Mouse (Mus musculus) embryo, embryonic 11.5 days (tissue): ENCODE results near the gene Ddx10.
A peak's percentile ranks its signal among the peaks of the same experiment; 100 is the strongest.

Experiments used
- DNase-seq: peaks from one replicate; pipeline ENCODE4 v3.0.0-alpha.2; 2012; ENCODE audit warnings: low read depth, low spot score

Gene Ddx10

GRCm38 (mm10) chr9:53247953-53248397 lies at the start of gene Ddx10:
Gene Ddx10, minus strand, starts transcription at chr9:53248053.
- peak; percentile 98 for DNase-seq

DNA sequence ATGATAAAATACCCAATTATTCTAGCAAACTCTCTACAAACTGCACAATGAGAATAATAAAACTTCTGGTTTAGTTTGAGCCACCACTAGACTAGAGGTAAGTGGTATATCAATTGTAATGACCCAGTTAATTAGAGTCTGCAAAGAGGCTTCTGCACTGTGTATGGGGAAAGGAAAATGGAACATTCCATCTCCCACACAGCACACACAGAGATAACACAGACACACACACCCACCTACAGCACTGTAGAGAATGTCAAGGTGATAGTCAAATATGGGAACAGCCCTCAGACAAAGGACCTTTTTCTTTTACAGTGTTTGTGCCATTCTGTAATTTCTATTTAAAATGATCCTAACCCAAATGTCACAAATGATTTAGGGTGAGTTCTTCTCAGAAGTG lies 45.0 kb upstream of the Ddx10 start:
- no peak for DNase-seq

- DNase-seq: no peak
Observed at GRCm38 (mm10) chr9:53290006-53290405, 42.2 kb upstream of the Ddx10 start.

- no peak for DNase-seq
Observed at GRCm38 (mm10) chr9:53286793-53287192, 38.9 kb upstream of the Ddx10 start.

GRCm38 (mm10) chr9:53278997-53279396 lies 31.1 kb upstream of the Ddx10 start:
- DNase-seq: no peak

- no peak for DNase-seq
Observed at GRCm38 (mm10) chr9:53276381-53276780, 28.5 kb upstream of the Ddx10 start.

GRCm38 (mm10) chr9:53272714-53273113 lies 24.9 kb upstream of the Ddx10 start:
- no peak for DNase-seq

DNA sequence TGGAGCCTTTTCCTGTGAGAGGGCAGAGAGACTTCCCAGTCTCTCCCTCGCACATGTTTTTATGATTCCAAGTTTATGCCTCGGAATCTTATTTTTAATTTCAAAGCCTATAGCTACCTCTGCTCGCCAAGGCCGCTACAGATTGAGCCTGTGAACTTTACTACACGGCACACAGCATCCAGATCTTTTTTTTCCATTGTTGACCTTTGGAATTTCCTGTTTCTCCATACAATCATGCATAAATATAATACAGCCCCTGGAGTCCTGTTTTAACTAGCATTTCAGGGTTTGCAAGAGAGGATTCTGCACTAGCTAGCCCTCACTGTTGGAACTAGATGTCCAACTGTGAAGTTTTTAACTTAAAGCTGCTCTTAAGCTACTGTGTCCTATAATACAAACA lies 24.4 kb upstream of the Ddx10 start:
- no peak for DNase-seq

GRCm38 (mm10) chr9:53271281-53272022 lies 23.6 kb upstream of the Ddx10 start:
- DNase-seq: no peak

DNA sequence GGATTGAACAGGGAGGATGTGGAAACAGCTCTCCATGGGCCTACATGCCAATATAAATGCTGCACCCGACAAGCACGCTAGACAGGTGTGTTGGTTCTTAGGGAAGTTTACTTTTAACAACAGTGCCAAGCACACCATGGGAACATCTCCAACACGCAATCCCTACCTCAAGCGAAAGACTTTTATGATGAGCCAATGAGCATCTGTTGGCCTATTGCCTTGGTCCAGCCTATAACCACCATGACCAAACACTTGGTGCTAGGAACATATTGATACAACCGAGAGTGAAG lies 21.6 kb upstream of the Ddx10 start:
- DNase-seq: no peak

DNA sequence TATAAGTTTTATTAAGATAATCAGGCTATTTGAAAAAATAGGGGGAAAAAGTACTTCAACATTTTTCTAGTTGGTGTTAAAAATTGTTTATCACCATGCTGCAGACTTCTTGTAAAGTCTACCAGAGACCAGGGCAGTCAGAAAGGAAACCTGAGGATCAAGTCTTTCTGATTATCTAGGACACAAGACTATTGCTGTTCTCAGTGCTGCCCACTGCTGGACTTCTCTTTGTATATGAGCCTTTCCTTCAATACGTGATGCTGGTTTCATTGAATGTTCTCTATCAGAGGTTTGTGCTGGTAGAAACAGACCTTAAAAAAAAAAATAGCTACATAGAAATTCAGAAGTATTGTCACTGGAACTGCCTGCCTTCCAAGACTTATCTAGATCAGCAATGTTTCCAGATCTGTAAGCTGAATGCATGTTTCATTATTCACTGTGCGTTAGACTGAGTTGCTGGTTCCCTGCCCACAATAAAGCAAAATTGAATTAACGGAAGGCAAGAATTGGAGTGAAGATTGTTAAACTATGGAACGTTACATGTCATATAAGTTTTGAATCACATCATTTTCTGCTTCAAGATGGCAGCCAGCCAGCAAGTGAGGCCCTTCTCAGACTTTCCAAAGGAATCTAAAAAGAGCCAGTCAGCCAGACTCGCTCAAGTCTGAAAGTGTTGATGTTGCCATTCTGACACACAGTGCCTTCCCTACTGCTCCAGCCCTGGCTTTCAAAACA lies 21.0 kb upstream of the Ddx10 start:
- DNase-seq: no peak

GRCm38 (mm10) chr9:53268036-53268435 lies 20.2 kb upstream of the Ddx10 start:
- DNase-seq: no peak

- no peak for DNase-seq
Observed at GRCm38 (mm10) chr9:53265589-53265988, 17.7 kb upstream of the Ddx10 start.

GRCm38 (mm10) chr9:53264387-53264786 lies 16.5 kb upstream of the Ddx10 start:
- no peak for DNase-seq

- DNase-seq: no peak
Observed at GRCm38 (mm10) chr9:53258199-53258598, 10.3 kb upstream of the Ddx10 start.

DNA sequence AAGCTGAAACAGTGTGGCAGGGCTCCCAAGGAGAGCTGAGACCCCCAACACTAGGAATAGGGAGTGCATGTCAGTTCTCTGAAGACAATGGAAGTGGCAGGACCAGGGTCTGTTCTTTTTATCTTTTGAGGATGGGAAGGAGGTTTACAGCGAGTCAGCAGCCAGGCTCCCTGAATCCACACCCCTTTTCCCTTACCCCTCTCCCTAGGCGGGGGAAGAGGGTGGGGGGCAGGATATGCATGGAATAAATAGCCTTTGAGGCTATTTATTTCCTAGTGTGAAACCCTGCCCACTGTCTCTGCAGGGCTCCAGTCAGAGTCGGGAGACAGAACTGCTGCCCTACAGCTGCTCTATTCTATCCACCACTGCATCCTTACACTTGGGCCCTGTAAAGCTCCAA lies 9.9 kb upstream of the Ddx10 start:
- DNase-seq: no peak

GRCm38 (mm10) chr9:53256690-53257305 lies 8.9 kb upstream of the Ddx10 start:
- DNase-seq: no peak

GRCm38 (mm10) chr9:53254368-53254767 lies 6.5 kb upstream of the Ddx10 start:
- DNase-seq: peak; percentile 63

DNA sequence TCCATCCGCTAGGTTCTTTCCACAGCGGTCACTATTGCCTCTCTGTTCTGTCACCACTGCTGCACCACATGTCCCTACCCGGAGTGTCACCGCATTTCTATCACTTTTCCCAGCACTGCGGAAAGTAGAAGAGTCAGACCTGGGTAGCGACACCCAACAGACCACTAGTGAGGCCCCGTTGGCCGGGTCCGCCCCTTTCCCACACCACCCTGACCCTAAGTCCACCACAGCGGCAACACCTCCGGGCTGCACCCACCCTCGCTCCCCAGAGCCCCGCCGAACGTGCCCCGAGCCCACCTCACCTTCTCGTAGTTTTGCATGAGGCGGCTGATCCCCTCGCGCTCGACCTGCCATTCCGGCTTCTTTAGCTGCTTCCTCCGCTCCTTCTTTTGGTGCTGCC lies 337 bp downstream of the Ddx10 start:
- no peak for DNase-seq

DNA sequence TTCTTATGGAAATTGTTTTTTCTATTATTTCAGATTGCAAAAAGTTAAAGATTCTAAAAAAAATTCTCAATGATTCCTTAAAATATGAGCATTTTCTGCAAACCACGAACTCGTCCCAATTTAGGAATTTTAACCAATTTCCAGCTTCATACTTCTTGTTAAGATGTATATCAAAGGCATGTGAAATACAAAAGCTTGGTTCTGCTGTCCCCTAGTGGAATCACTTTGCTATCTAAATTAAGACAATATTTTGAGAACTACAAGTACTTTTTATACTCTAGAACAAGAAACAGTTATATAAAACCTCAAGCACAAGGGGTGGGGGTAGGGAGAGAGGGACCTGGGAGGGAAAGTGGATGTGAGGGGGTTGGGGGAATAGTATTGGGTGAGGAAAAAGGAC lies 29.7 kb downstream of the Ddx10 start:
- DNase-seq: no peak

DNA sequence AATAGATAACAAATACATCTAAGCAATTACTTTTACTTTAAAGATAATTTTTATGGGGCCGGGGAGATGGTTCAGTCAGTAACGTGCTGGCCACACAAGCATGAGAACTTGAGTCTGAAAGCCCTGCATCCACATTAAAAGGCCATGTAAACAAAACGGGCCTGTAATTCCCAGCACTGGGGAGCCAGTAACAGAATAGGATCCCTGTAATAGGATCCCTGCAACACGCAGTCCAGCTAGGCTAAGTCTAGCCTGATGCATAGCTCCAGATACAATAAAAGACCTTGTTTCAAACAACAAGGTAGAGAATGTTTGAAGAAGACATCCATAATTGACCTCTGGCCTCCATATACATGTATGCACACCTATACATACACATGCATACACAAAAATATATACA lies 39.6 kb downstream of the Ddx10 start:
- DNase-seq: no peak

GRCm38 (mm10) chr9:53174590-53174989 lies 73.3 kb downstream of the Ddx10 start:
- DNase-seq: no peak

- peak; percentile 3 for DNase-seq
Observed at GRCm38 (mm10) chr9:53173258-53173657, 74.6 kb downstream of the Ddx10 start.
